In genomic region chr16:32485209-32485608, GRCm38 (mm10) we compare ENCODE assay signal across 29 mouse cellular contexts. TPM values are rescaled to one million over a fixed set of nuclear protein-coding genes. Genes with fewer than 3 reads are reported as not detected.
"Had no signal": no experiment of that assay in that cellular context is flagged by ENCODE, and none has a peak within 500 bp of the region (broad histone marks: within the 10 kb centered on the region; RNA-seq: fewer than 3 reads in every experiment).

No protein-coding gene starts in this region.

- H3K9me3 ChIP-seq: limb, embryonic 10.5 days; limb, embryonic 13.5 days; liver, embryonic 12.5 days; liver, embryonic 15.5 days; lung, embryonic 15.5 days had no signal

- H3K27me3 ChIP-seq: limb, embryonic 13.5 days; lung, embryonic 15.5 days had no signal

- H3K27ac ChIP-seq: kidney, postnatal 0 days; layer of hippocampus, adult 2 months; limb, embryonic 10.5 days; limb, embryonic 13.5 days; liver, embryonic 12.5 days; liver, embryonic 15.5 days; lung, embryonic 15.5 days; stomach, postnatal 0 days had no signal

- ATAC-seq: liver, embryonic 12.5 days had no signal

- H3K36me3 ChIP-seq: limb, embryonic 10.5 days; limb, embryonic 13.5 days; liver, embryonic 12.5 days; liver, embryonic 15.5 days; lung, embryonic 15.5 days had no signal

- H3K4me2 ChIP-seq: limb, embryonic 13.5 days; liver, embryonic 12.5 days; liver, embryonic 15.5 days; lung, embryonic 15.5 days; midbrain, embryonic 11.5 days had no signal

- H3K9ac ChIP-seq: limb, embryonic 13.5 days; liver, embryonic 12.5 days; liver, embryonic 15.5 days; lung, embryonic 15.5 days had no signal

- DNase-seq: kidney, adult 9 months; kidney, postnatal 25 days; layer of hippocampus, adult 9-11 months; liver; lung, adult 18-20 months; lung, postnatal 10 days; lung, postnatal 4 days; midbrain, embryonic 14.5 days; retina, postnatal 1 day; thymus, adult 2 months; thymus, postnatal 14 days; thymus, postnatal 4 days had no signal

- H3K4me3 ChIP-seq: layer of hippocampus, adult 2 months; limb, embryonic 10.5 days; limb, embryonic 13.5 days; liver, embryonic 12.5 days; liver, embryonic 15.5 days; lung, embryonic 15.5 days had no signal

RNA-seq across cellular contexts. Expression of gene Slc51a, which starts 2.5 kb away (rescaled TPM):
- total RNA-seq: layer of hippocampus, adult 2 months; layer of hippocampus, postnatal 25 days; left cerebral cortex, adult 18-20 months; left cerebral cortex, postnatal 25 days; megakaryocyte, adult 5-6 weeks; midbrain, postnatal 0 days had no signal
- polyA plus RNA-seq: midbrain, embryonic 14.5 days had no signal

RNA-seq across cellular contexts. Expression of gene Zdhhc19, which starts 10.9 kb away (rescaled TPM):
- total RNA-seq: layer of hippocampus, adult 2 months; layer of hippocampus, postnatal 25 days; left cerebral cortex, adult 18-20 months; left cerebral cortex, postnatal 25 days; midbrain, postnatal 0 days had no signal
- polyA plus RNA-seq: kidney, postnatal 0 days; limb, embryonic 10.5 days; limb, embryonic 13.5 days; liver, embryonic 12.5 days; liver, embryonic 15.5 days; lung, embryonic 15.5 days; midbrain, embryonic 11.5 days; midbrain, embryonic 14.5 days; neural tube, embryonic 11.5 days; neural tube, embryonic 14.5 days; stomach, embryonic 14.5 days; stomach, postnatal 0 days; thymus, adult 2 months had no signal
